Mouse (Mus musculus) forebrain, embryonic 13.5 days (tissue): Measurements from ENCODE around the gene Zfp1. TPM values are rescaled to one million over a fixed set of nuclear protein-coding genes. Genes with fewer than 3 reads are reported as not detected.

Source experiments
- ATAC-seq: fragments of 200-750 bp; cut with Nextera tagmentation; 2 replicates; pipeline ENCODE4 v1.8.0; 2017
- H3K27ac ChIP-seq: fragments of 300-500 bp; sonication (generic); 2 replicates; pipeline ENCODE4 v1.5.1; 2015; ENCODE audit warnings: inconsistent platforms, mild to moderate bottlenecking, moderate library complexity
- H3K27me3 ChIP-seq: fragments of 300-500 bp; sonication (generic); 2 replicates; pipeline ENCODE4 v1.6.1; 2015; ENCODE audit warnings: mild to moderate bottlenecking, inconsistent platforms
- H3K36me3 ChIP-seq: fragments of 300-500 bp; sonication (generic); 2 replicates; pipeline ENCODE4 v1.6.1; 2015; ENCODE audit warnings: mild to moderate bottlenecking, inconsistent platforms; ENCODE audit not compliant: poor library complexity, severe bottlenecking
- H3K4me1 ChIP-seq: fragments of 300-500 bp; sonication (generic); 2 replicates; pipeline ENCODE4 v1.6.1; 2015; ENCODE audit warnings: inconsistent platforms
- H3K4me2 ChIP-seq: fragments of 300-500 bp; sonication (generic); 2 replicates; pipeline ENCODE4 v1.6.1; 2015; ENCODE audit warnings: inconsistent platforms, mild to moderate bottlenecking, moderate library complexity
- H3K4me3 ChIP-seq: fragments of 300-500 bp; sonication (generic); 2 replicates; pipeline ENCODE4 v1.5.1; 2015; ENCODE audit warnings: mild to moderate bottlenecking, inconsistent platforms
- H3K9ac ChIP-seq: fragments of 300-500 bp; sonication (generic); 2 replicates; pipeline ENCODE4 v1.6.1; 2015; ENCODE audit warnings: mild to moderate bottlenecking, inconsistent platforms
- H3K9me3 ChIP-seq: fragments of 300-500 bp; sonication (generic); replicated peaks from 2 replicates; pipeline ENCODE4 v1.6.1; 2016; ENCODE audit warnings: inconsistent platforms
- WGBS: fragments of 180-500 bp; shearing (Covaris S2); methylation state at CpG from one replicate; pipeline ENCODE4 v1.1.7; 2015; 5-methylcytosine and 5-hydroxymethylcytosine counted together
- polyA plus RNA-seq: library from polyadenylated mRNA; unstranded; fragments of >200 nt; fragmentation: Nextera tagmentation; extraction: Ambion mirVana; gene quantifications from 2 replicates; pipeline ENCODE4 v1.2.1, GENCODE M21; 2015

Gene Zfp1
- polyA plus RNA-seq, 1 experiment from 2014 or later: 27.3 TPM

GRCm38 (mm10) chr8:111705699-111706098, 62.5 kb downstream of the Zfp1 start:
- ATAC-seq: no peak
- H3K4me1 ChIP-seq: no peaks in the 10 kb centered on the region
- H3K27me3 ChIP-seq: no peaks in the 10 kb centered on the region
- H3K4me3 ChIP-seq: no peak overlapping the region
- WGBS: 66% methylated on average over 5 of the region's 5 CpGs
- H3K9ac ChIP-seq: no peak overlapping the region
- no peak overlapping the region for H3K4me2 ChIP-seq
- no peaks in the 10 kb centered on the region for H3K9me3 ChIP-seq
- H3K36me3 ChIP-seq: peaks cover 27% of the 10 kb centered on the region
- no peak overlapping the region for H3K27ac ChIP-seq

- Histone ChIP-seq H3K4me2 (no peak overlapping the region), H3K27me3 (no peaks in the 10 kb centered on the region), H3K4me3 (no peak overlapping the region), H3K9me3 (no peaks in the 10 kb centered on the region), H3K4me1 (no peaks in the 10 kb centered on the region), H3K9ac (no peak overlapping the region), H3K36me3 (peaks cover 52% of the 10 kb centered on the region), H3K27ac (no peak overlapping the region)
- ATAC-seq: no peak
- WGBS: 88% methylated on average over 6 of the region's 6 CpGs
These were observed 65.1 kb downstream of the Zfp1 start for GRCm38 (mm10) chr8:111708265-111708664.

- Histone ChIP-seq H3K9ac (no peak overlapping the region), H3K4me2 (no peak overlapping the region), H3K4me3 (no peak overlapping the region), H3K27ac (no peak overlapping the region), H3K36me3 (peaks cover 62% of the 10 kb centered on the region), H3K27me3 (no peaks in the 10 kb centered on the region), H3K4me1 (no peaks in the 10 kb centered on the region), H3K9me3 (no peaks in the 10 kb centered on the region)
- ATAC-seq: no peak
- 89% methylated on average over 1 of the region's 1 CpGs for WGBS
These were observed 66.0 kb downstream of the Zfp1 start for GRCm38 (mm10) chr8:111709223-111709622.

GRCm38 (mm10) chr8:111710777-111711485, 67.7 kb downstream of the Zfp1 start:
- Histone ChIP-seq H3K4me2 (no peak overlapping the region), H3K36me3 (peaks cover 77% of the 10 kb centered on the region), H3K27ac (no peak overlapping the region), H3K27me3 (no peaks in the 10 kb centered on the region), H3K4me1 (peaks cover 8% of the 10 kb centered on the region), H3K4me3 (no peak overlapping the region), H3K9me3 (no peaks in the 10 kb centered on the region), H3K9ac (no peak overlapping the region)
- ATAC-seq: no peak
- 94% methylated on average over 20 of the region's 20 CpGs for WGBS

GRCm38 (mm10) chr8:111712135-111712534, 68.9 kb downstream of the Zfp1 start:
- ATAC-seq: no peak
- peaks cover 20% of the 10 kb centered on the region for H3K4me1 ChIP-seq
- peaks cover 77% of the 10 kb centered on the region for H3K36me3 ChIP-seq
- H3K4me3 ChIP-seq: no peak overlapping the region
- no peak overlapping the region for H3K9ac ChIP-seq
- H3K4me2 ChIP-seq: no peak overlapping the region
- no peaks in the 10 kb centered on the region for H3K9me3 ChIP-seq
- H3K27me3 ChIP-seq: no peaks in the 10 kb centered on the region
- 83% methylated on average over 9 of the region's 9 CpGs for WGBS
- no peak overlapping the region for H3K27ac ChIP-seq

GRCm38 (mm10) chr8:111712588-111712987, 69.4 kb downstream of the Zfp1 start:
- Histone ChIP-seq H3K36me3 (peaks cover 77% of the 10 kb centered on the region), H3K27ac (no peak overlapping the region), H3K9me3 (no peaks in the 10 kb centered on the region), H3K4me3 (no peak overlapping the region), H3K4me2 (no peak overlapping the region), H3K9ac (no peak overlapping the region), H3K4me1 (peaks cover 24% of the 10 kb centered on the region), H3K27me3 (no peaks in the 10 kb centered on the region)
- 75% methylated on average over 6 of the region's 6 CpGs for WGBS
- no peak; the same call in 1 of the 2 replicates for ATAC-seq

- Histone ChIP-seq H3K4me3 (no peak overlapping the region), H3K27me3 (no peaks in the 10 kb centered on the region), H3K4me1 (peaks cover 31% of the 10 kb centered on the region), H3K9ac (no peak overlapping the region), H3K4me2 (no peak overlapping the region), H3K36me3 (peaks cover 74% of the 10 kb centered on the region), H3K27ac (no peak overlapping the region), H3K9me3 (no peaks in the 10 kb centered on the region)
- ATAC-seq: no peak
- 94% methylated on average over 11 of the region's 11 CpGs for WGBS
These were observed 70.1 kb downstream of the Zfp1 start for GRCm38 (mm10) chr8:111713291-111713690.

- Histone ChIP-seq H3K27me3 (no peaks in the 10 kb centered on the region), H3K9me3 (no peaks in the 10 kb centered on the region), H3K27ac (no peak overlapping the region), H3K36me3 (peaks cover 72% of the 10 kb centered on the region), H3K4me1 (peaks cover 36% of the 10 kb centered on the region), H3K4me3 (no peak overlapping the region), H3K9ac (no peak overlapping the region), H3K4me2 (no peak overlapping the region)
- 93% methylated on average over 24 of the region's 25 CpGs for WGBS
- ATAC-seq: no peak
These were observed 70.6 kb downstream of the Zfp1 start for GRCm38 (mm10) chr8:111713817-111714216.

GRCm38 (mm10) chr8:111714295-111714694, 71.1 kb downstream of the Zfp1 start:
- peaks cover 40% of the 10 kb centered on the region for H3K4me1 ChIP-seq
- no peaks in the 10 kb centered on the region for H3K9me3 ChIP-seq
- no peaks in the 10 kb centered on the region for H3K27me3 ChIP-seq
- no peak for ATAC-seq
- H3K4me2 ChIP-seq: no peak overlapping the region
- H3K9ac ChIP-seq: no peak overlapping the region
- H3K4me3 ChIP-seq: no peak overlapping the region
- WGBS: 96% methylated on average over 12 of the region's 12 CpGs
- H3K36me3 ChIP-seq: peaks cover 71% of the 10 kb centered on the region
- H3K27ac ChIP-seq: no peak overlapping the region

- Histone ChIP-seq H3K27me3 (no peaks in the 10 kb centered on the region), H3K36me3 (peaks cover 71% of the 10 kb centered on the region), H3K4me3 (no peak overlapping the region), H3K4me2 (no peak overlapping the region), H3K4me1 (peaks cover 40% of the 10 kb centered on the region), H3K9ac (0 out of 2 replicates have a peak overlapping the region, but pooled peaks have one; percentile 1), H3K27ac (peak overlapping the region; percentile 98), H3K9me3 (no peaks in the 10 kb centered on the region)
- no peak for ATAC-seq
- 80% methylated on average over 13 of the region's 13 CpGs for WGBS
These were observed 72.3 kb downstream of the Zfp1 start for GRCm38 (mm10) chr8:111715514-111715913.

- H3K4me2 ChIP-seq: peak overlapping the region; percentile 37
- peaks cover 65% of the 10 kb centered on the region for H3K36me3 ChIP-seq
- WGBS: 8% methylated on average over 10 of the region's 10 CpGs
- H3K9ac ChIP-seq: peak overlapping the region; percentile 58
- H3K9me3 ChIP-seq: no peaks in the 10 kb centered on the region
- H3K27me3 ChIP-seq: no peaks in the 10 kb centered on the region
- peaks cover 40% of the 10 kb centered on the region for H3K4me1 ChIP-seq
- peak overlapping the region; percentile 98 for H3K27ac ChIP-seq
- peak; percentile 89 for ATAC-seq
- no peak overlapping the region for H3K4me3 ChIP-seq
These were observed 73.6 kb downstream of the Zfp1 start for GRCm38 (mm10) chr8:111716603-111717487.

- H3K27me3 ChIP-seq: no peaks in the 10 kb centered on the region
- H3K27ac ChIP-seq: peak overlapping the region; percentile 98
- H3K4me1 ChIP-seq: peaks cover 40% of the 10 kb centered on the region
- no peak overlapping the region for H3K4me3 ChIP-seq
- H3K9ac ChIP-seq: peak overlapping the region; percentile 58
- peaks cover 59% of the 10 kb centered on the region for H3K36me3 ChIP-seq
- 33% methylated on average over 4 of the region's 4 CpGs for WGBS
- H3K4me2 ChIP-seq: peak overlapping the region; percentile 37
- ATAC-seq: peak; percentile 9; the same call in 1 of the 2 replicates
- no peaks in the 10 kb centered on the region for H3K9me3 ChIP-seq
These were observed 74.2 kb downstream of the Zfp1 start for GRCm38 (mm10) chr8:111717488-111717792.
